In the genomic region with DNA sequence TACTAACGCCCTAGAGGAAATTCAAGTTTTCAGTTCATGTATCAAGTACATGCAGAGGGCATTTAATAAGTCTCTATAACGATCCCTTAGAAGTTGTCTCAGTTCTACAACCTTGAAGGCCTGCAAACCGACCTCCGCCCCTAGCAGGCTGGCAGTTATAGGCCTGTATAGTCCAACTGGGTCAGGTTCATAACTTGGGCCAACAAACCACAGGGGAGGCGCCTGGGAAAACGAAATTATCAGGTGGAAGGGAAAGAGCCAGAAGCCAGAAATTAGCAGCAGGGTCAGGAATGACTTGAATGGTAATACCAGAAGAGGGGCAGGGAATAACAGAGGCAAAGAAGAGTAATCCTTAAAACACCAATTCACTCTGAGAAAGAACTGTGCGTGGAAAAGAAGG, we compare ENCODE assay signal across 8 mouse cellular contexts. TPM values are rescaled to one million over a fixed set of nuclear protein-coding genes. Genes with fewer than 3 reads are reported as not detected.
DNase-seq lines count a peak whose midpoint lies in the region; ATAC-seq and TF ChIP-seq lines count a peak whose summit lies in the region.

No protein-coding gene starts in this region.

- H3K4me3 ChIP-seq in bone marrow, adult 2 months (replicated peaks; ENCODE audit: control insufficient read depth, low read depth, low read length) = peak overlapping the region; percentile 80
- peak overlapping the region; percentile 73 for H3K4me3 ChIP-seq in intestine, embryonic 16.5 days (ENCODE audit: low read length)
- peak overlapping the region; percentile 93 for H3K4me3 ChIP-seq in liver, embryonic 16.5 days (ENCODE audit: low read depth, low read length)

- H3K36me3 ChIP-seq in intestine, embryonic 16.5 days (ENCODE audit: control insufficient read depth, insufficient read depth, low read length) = no peaks in the 10 kb centered on the region
- H3K36me3 ChIP-seq in liver, embryonic 16.5 days (ENCODE audit: control insufficient read depth, insufficient read depth) = no peaks in the 10 kb centered on the region

- TF ChIP-seq POLR2A in bone marrow, adult 2 months (IDR thresholded peaks at IDR 0.05; ENCODE audit: borderline replicate concordance, control insufficient read depth, low read depth, low read length) = no peak

- H3K27ac ChIP-seq in bone marrow, adult 2 months (ENCODE audit: control insufficient read depth, insufficient read depth, low read depth, low read length, poor library complexity) = no peak overlapping the region
- H3K27ac ChIP-seq in intestine, embryonic 16.5 days (ENCODE audit: low read length) = peak overlapping the region; percentile 76
- peak overlapping the region; percentile 80 for H3K27ac ChIP-seq in liver, embryonic 16.5 days (ENCODE audit: low read length)

- H3K4me1 ChIP-seq in bone marrow, adult 2 months (ENCODE audit: control insufficient read depth, insufficient read depth, low read length) = peaks cover 1% of the 10 kb centered on the region
- no peaks in the 10 kb centered on the region for H3K4me1 ChIP-seq in intestine, embryonic 16.5 days (ENCODE audit: control insufficient read depth, insufficient read depth, low read length)
- H3K4me1 ChIP-seq in liver, embryonic 16.5 days (ENCODE audit: control insufficient read depth, low read depth, low read length) = peaks cover 23% of the 10 kb centered on the region

- intact Hi-C loops in left cerebral cortex, postnatal 4 days (cut with DNase I) = no loop called here
- intact Hi-C loops in left cerebral cortex, postnatal 36 days (cut with DNase I) = no loop called here

- no peak for ATAC-seq in intestine, embryonic 16.5 days
- ATAC-seq in liver, embryonic 16.5 days (ENCODE audit: low read depth) = no peak

- H3K4me2 ChIP-seq in intestine, embryonic 16.5 days (ENCODE audit: low read depth, low read length) = peak overlapping the region; percentile 63
- peak overlapping the region; percentile 82 for H3K4me2 ChIP-seq in liver, embryonic 16.5 days (ENCODE audit: low read depth, low read length)

- peak; percentile 15 for DNase-seq in left cerebral cortex, postnatal 4 days
- DNase-seq in left cerebral cortex, postnatal 36 days (ENCODE audit: low spot score in 2 of 2) = no peak
- peak; percentile 5 to 22 for DNase-seq in gastrocnemius, adult 8-10 months (ENCODE audit: low spot score in 2 of 2)
- DNase-seq in left cerebral cortex, adult 8-10 months (ENCODE audit: low spot score in 2 of 2) = no peak
- no peak for DNase-seq in frontal cortex, postnatal 36 days (ENCODE audit: low spot score in 2 of 2)

- 25% methylated on average over 7 of the region's 7 CpGs for WGBS in bone marrow, adult 2 months
- WGBS in intestine, embryonic 16.5 days = 29% methylated on average over 7 of the region's 7 CpGs
- 13% methylated on average over 7 of the region's 7 CpGs for WGBS in liver, embryonic 16.5 days (ENCODE audit: insufficient replicate concordance)

- no peak for TF ChIP-seq CTCF in bone marrow, adult 2 months (IDR thresholded peaks at IDR 0.05; ENCODE audit: control insufficient read depth, insufficient read depth, low read length)

- no peaks in the 10 kb centered on the region for H3K9me3 ChIP-seq in intestine, embryonic 16.5 days (ENCODE audit: control insufficient read depth, low read length)
- no peaks in the 10 kb centered on the region for H3K9me3 ChIP-seq in liver, embryonic 16.5 days (replicated peaks; ENCODE audit: control insufficient read depth, low read length)

- no peaks in the 10 kb centered on the region for H3K27me3 ChIP-seq in intestine, embryonic 16.5 days (replicated peaks; ENCODE audit: control insufficient read depth, insufficient read depth, low read length)
- no peaks in the 10 kb centered on the region for H3K27me3 ChIP-seq in liver, embryonic 16.5 days (ENCODE audit: control insufficient read depth, insufficient read depth, low read depth, low read length)

- peak overlapping the region; percentile 85 for H3K9ac ChIP-seq in intestine, embryonic 16.5 days (ENCODE audit: low read depth, low read length)
- H3K9ac ChIP-seq in liver, embryonic 16.5 days (ENCODE audit: low read depth, low read length) = peak overlapping the region; percentile 85

RNA-seq across cellular contexts. Expression of a gene that starts 0.8 kb away (rescaled TPM):
- total RNA-seq in left cerebral cortex, postnatal 4 days (2021) = 10 to 100 TPM; 80.6 to 82.2 TPM
- total RNA-seq in left cerebral cortex, postnatal 36 days (2021) = 10 to 100 TPM; 79.9 to 89.4 TPM
- polyA plus RNA-seq in bone marrow, adult 2 months (2011; ENCODE audit: insufficient read depth, insufficient read length, low replicate concordance, missing spikeins) = 34.2 and 47.7 TPM in 2 replicates
- 100 to 1,000 TPM; 382 to 463 (median 439) TPM for total RNA-seq in gastrocnemius, adult 8-10 months (2022)
- polyA plus RNA-seq in intestine, embryonic 16.5 days (2015; fragmentation: Nextera tagmentation; extraction: Ambion mirVana) = 162 and 164 TPM in 2 replicates
- 61.6 and 63.4 TPM in 2 replicates for polyA plus RNA-seq in liver, embryonic 16.5 days (2015; fragmentation: Nextera tagmentation; extraction: Ambion mirVana)
- 10 to 100 TPM; 78.6 to 86.8 (median 83.2) TPM for total RNA-seq in left cerebral cortex, adult 8-10 months (2022)

Comparison
In these comparisons a context has a peak if more than half of its experiments do, and no peak if none do; other contexts are left out.
1. DNase-seq: peak in left cerebral cortex, postnatal 4 days (single experiment) and gastrocnemius, adult 8-10 months (2 of 2); none in left cerebral cortex, postnatal 36 days (0 of 2), left cerebral cortex, adult 8-10 months (0 of 2) and frontal cortex, postnatal 36 days (0 of 2).
2. RNA of a gene that starts 0.8 kb away (total RNA-seq): 382 to 463 TPM in gastrocnemius, adult 8-10 months; 79.9 to 89.4 TPM in left cerebral cortex, postnatal 36 days, 78.6 to 86.8 TPM in left cerebral cortex, adult 8-10 months and 80.6 to 82.2 TPM in left cerebral cortex, postnatal 4 days; every median in the first group is over 4 times any median in the second.
3. Peak in every context shown above with its lines, with median percentiles within 50 percentile points of each other: H3K4me3 ChIP-seq.